Mouse (Mus musculus) macrophage (primary cell): ENCODE measurements at regions not wholly inside any gene's neighbourhood (a gene's known extent, or its start where the extent isn't known, plus 50 kb on each side); places are given as distances from the start of the nearest gene placed in this dataset.

Experiments
- H3K27ac ChIP-seq: fragments of 350-480 bp; formaldehyde crosslinking; 2 replicates; pipeline ENCODE4 v1.9.0; 2021
- H3K36me3 ChIP-seq: fragments of 350-480 bp; formaldehyde crosslinking; 2 replicates; pipeline ENCODE4 v1.9.0; 2021; ENCODE audit errors: inconsistent target
- H3K4me3 ChIP-seq: fragments of 350-480 bp; formaldehyde crosslinking; 2 replicates; pipeline ENCODE4 v1.9.0; 2021; ENCODE audit errors: inconsistent target
- H3K79me2 ChIP-seq: fragments of 350-480 bp; formaldehyde crosslinking; 2 replicates; pipeline ENCODE4 v1.9.0; 2021; ENCODE audit errors: inconsistent target
- WGBS: methylation state at CpG from one replicate; pipeline ENCODE4 v1.1.7; 2026; ENCODE audit warnings: inconsistent platforms; ENCODE audit not compliant: missing documents; 5-methylcytosine and 5-hydroxymethylcytosine counted together

- H3K36me3 ChIP-seq = no peaks in the 10 kb centered on the region
- WGBS = 100% methylated on average over 3 of the region's 3 CpGs
- no peak overlapping the region for H3K27ac ChIP-seq
- no peak overlapping the region for H3K4me3 ChIP-seq
- no peaks in the 10 kb centered on the region for H3K79me2 ChIP-seq
Measured at GRCm38 (mm10) chr16:7792521-7792920, 632.4 kb downstream of the Tmem114 start.

DNA sequence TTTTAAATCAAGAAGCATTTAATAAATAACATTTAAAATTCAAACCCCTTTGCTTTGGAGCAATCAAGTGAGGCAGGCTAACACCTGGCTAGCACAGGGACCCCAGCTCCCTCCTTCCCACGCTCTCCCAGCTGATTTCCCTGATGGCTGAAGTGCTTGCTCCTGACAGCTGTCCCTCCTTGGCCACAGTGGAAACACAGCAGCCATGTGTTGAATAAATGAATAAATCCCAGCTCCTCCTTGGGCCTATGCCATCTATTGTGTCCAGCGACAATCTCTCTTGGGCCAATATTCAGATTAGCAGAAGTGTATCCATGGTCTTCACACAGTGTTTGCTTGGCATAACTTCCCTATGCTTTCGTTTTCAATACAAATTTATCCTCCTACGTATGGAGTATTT is 634.7 kb downstream of the Tmem114 start:
- H3K79me2 ChIP-seq = no peaks in the 10 kb centered on the region
- WGBS = 86% methylated on average over 4 of the region's 4 CpGs
- H3K4me3 ChIP-seq = no peak overlapping the region
- H3K27ac ChIP-seq = no peak overlapping the region
- no peaks in the 10 kb centered on the region for H3K36me3 ChIP-seq

- H3K27ac ChIP-seq = no peak overlapping the region
- WGBS = 76% methylated on average over 2 of the region's 2 CpGs
- no peaks in the 10 kb centered on the region for H3K36me3 ChIP-seq
- H3K79me2 ChIP-seq = no peaks in the 10 kb centered on the region
- H3K4me3 ChIP-seq = no peak overlapping the region
Measured at GRCm38 (mm10) chr16:7788209-7788608, 636.7 kb downstream of the Tmem114 start.

DNA sequence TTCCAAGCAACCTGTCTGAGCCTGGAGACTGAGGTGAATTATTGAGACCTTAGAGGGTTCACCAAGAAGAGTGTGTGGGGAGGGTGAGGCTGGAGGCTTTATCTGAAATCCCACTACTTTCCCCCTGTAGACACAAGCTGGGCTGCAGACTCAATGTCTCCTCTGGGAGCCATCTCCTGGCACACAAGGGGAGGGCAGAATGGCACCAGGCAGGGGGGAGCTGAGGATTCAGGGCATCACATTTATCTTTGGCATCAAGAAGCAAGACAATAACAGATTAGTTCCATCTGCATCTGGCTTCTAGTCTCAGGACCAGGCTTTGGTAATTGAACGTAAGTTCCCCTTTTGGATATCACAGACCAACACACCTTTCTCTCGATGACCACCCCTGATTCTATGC is 643.4 kb downstream of the Tmem114 start:
- 77% methylated on average over 2 of the region's 2 CpGs for WGBS
- H3K79me2 ChIP-seq = no peaks in the 10 kb centered on the region
- no peaks in the 10 kb centered on the region for H3K36me3 ChIP-seq
- no peak overlapping the region for H3K4me3 ChIP-seq
- H3K27ac ChIP-seq = no peak overlapping the region

- H3K27ac ChIP-seq = no peak overlapping the region
- H3K36me3 ChIP-seq = no peaks in the 10 kb centered on the region
- 92% methylated on average over 3 of the region's 3 CpGs for WGBS
Measured at GRCm38 (mm10) chr16:7775635-7776034, 649.3 kb downstream of the Tmem114 start.

GRCm38 (mm10) chr16:7768433-7768832 is 656.5 kb downstream of the Tmem114 start:
- H3K4me3 ChIP-seq = no peak overlapping the region
- 10% methylated on average over 1 of the region's 1 CpGs for WGBS
- H3K79me2 ChIP-seq = no peaks in the 10 kb centered on the region
- no peak overlapping the region for H3K27ac ChIP-seq
- H3K36me3 ChIP-seq = no peaks in the 10 kb centered on the region

More at GRCm38 (mm10) chr16:7775635-7776034, 649.3 kb downstream of the Tmem114 start:
- no peak overlapping the region for H3K4me3 ChIP-seq
- no peaks in the 10 kb centered on the region for H3K79me2 ChIP-seq

GRCm38 (mm10) chr16:7767691-7768090 is 657.2 kb downstream of the Tmem114 start:
- Histone ChIP-seq H3K36me3 (no peaks in the 10 kb centered on the region), H3K27ac (no peak overlapping the region)
- WGBS = 27% methylated on average over 4 of the region's 4 CpGs

GRCm38 (mm10) chr16:7764383-7764782 is 660.6 kb downstream of the Tmem114 start:
- no peaks in the 10 kb centered on the region for H3K36me3 ChIP-seq
- no peak overlapping the region for H3K4me3 ChIP-seq
- H3K27ac ChIP-seq = no peak overlapping the region
- 90% methylated on average over 6 of the region's 6 CpGs for WGBS
- H3K79me2 ChIP-seq = no peaks in the 10 kb centered on the region

More at GRCm38 (mm10) chr16:7767691-7768090, 657.2 kb downstream of the Tmem114 start:
- no peak overlapping the region for H3K4me3 ChIP-seq
- no peaks in the 10 kb centered on the region for H3K79me2 ChIP-seq

DNA sequence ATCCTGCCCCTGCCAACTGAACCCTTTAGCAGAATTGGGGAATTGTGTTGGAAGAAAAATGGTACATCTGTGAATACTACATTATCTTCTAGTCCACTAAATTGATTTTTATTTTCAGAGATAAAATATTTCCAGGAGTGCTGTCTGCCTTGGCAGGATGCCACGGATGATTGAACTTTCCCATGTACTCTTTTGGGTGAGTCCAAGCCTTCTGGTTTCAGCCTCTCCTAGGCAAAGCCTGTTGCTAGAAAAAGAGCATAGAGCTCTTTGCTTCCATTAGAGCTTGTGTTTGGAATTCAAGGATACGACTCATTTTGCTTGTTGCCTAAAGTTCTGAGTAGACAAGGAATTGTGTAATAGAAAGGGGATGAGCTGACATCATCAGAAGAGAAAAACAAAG is 696.8 kb downstream of the Tmem114 start:
- 73% methylated on average over 2 of the region's 2 CpGs for WGBS
- no peaks in the 10 kb centered on the region for H3K79me2 ChIP-seq
- no peaks in the 10 kb centered on the region for H3K36me3 ChIP-seq
- H3K4me3 ChIP-seq = no peak overlapping the region
- no peak overlapping the region for H3K27ac ChIP-seq

GRCm38 (mm10) chr16:7725225-7725624 is 699.7 kb downstream of the Tmem114 start:
- 100% methylated on average over 1 of the region's 1 CpGs for WGBS
- H3K79me2 ChIP-seq = no peaks in the 10 kb centered on the region

GRCm38 (mm10) chr16:7701471-7701870 is 723.5 kb downstream of the Tmem114 start:
- H3K4me3 ChIP-seq = no peak overlapping the region
- H3K79me2 ChIP-seq = no peaks in the 10 kb centered on the region
- H3K27ac ChIP-seq = no peak overlapping the region
- H3K36me3 ChIP-seq = no peaks in the 10 kb centered on the region
- WGBS = 93% methylated on average over 4 of the region's 4 CpGs

More at GRCm38 (mm10) chr16:7725225-7725624, 699.7 kb downstream of the Tmem114 start:
- Histone ChIP-seq H3K36me3 (no peaks in the 10 kb centered on the region), H3K4me3 (no peak overlapping the region), H3K27ac (no peak overlapping the region)

DNA sequence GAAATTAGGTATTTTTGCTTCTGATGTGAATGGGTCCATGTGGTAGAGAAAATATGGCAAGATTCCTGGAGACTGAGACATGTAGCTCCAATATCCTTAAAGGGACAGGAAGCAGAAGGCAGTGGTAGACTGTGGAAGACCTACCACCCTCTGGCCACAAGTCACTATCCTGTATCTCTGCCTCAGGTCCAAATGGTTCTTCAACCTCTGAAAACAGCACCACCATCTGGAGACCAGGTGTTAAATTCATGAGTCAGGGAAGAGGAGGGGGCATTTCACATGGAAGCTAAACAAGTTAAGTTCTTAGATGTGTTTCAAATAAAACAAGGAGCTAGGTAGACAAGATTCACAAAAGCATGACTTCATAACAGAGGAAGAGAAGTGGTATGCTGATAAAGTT is 739.5 kb downstream of the Tmem114 start:
- Histone ChIP-seq H3K27ac (no peak overlapping the region), H3K4me3 (no peak overlapping the region), H3K36me3 (no peaks in the 10 kb centered on the region), H3K79me2 (no peaks in the 10 kb centered on the region)

GRCm38 (mm10) chr16:7666096-7666495 is 758.8 kb downstream of the Tmem114 start:
- WGBS = 64% methylated on average over 2 of the region's 2 CpGs

DNA sequence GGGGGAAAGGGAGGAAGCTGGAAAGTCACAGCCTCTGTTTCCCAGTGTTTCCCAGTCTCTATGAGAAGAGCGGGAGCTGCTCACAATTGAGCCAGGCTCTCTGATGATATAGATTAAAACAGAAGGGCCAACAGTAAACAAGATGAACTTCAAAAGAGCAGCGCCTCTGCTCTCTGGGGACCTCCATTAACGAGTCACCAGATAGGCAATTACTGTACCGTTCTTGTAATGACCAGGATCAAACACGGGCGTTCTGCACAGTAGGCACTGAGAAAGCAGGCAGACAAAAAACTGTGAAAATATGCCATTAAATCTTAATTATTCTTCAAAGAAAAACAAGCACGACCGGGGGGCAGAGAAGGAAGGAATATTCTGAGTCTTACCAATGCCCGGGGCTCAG is 766.8 kb downstream of the Tmem114 start:
- Histone ChIP-seq H3K79me2 (no peaks in the 10 kb centered on the region), H3K36me3 (no peaks in the 10 kb centered on the region), H3K4me3 (no peak overlapping the region), H3K27ac (no peak overlapping the region)
- 66% methylated on average over 9 of the region's 9 CpGs for WGBS

More at GRCm38 (mm10) chr16:7666096-7666495, 758.8 kb downstream of the Tmem114 start:
- Histone ChIP-seq H3K79me2 (no peaks in the 10 kb centered on the region), H3K27ac (no peak overlapping the region), H3K36me3 (no peaks in the 10 kb centered on the region), H3K4me3 (no peak overlapping the region)

GRCm38 (mm10) chr16:7654451-7654850 is 770.5 kb downstream of the Tmem114 start:
- 91% methylated on average over 6 of the region's 6 CpGs for WGBS
- H3K36me3 ChIP-seq = no peaks in the 10 kb centered on the region
- no peaks in the 10 kb centered on the region for H3K79me2 ChIP-seq
- no peak overlapping the region for H3K27ac ChIP-seq
- no peak overlapping the region for H3K4me3 ChIP-seq

DNA sequence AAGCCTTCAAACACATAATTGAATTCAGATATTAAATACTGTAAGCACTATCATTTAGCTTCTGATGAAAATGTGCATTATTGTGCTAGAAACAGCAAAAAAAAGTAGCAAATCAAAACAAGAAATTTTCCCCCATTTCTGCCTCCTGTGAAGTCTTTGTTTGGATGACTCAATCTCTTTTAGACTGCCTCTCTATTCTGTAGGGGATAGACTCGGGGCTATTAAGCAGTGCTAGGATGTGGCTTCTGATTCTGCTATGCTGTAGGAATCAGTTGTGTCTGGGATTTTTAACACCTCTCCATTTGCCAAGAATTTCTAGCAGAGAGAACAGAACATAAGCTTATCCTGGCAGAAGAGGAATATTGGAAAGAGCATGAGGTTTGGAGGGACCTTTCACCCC is 775.2 kb downstream of the Tmem114 start:
- H3K4me3 ChIP-seq = no peak overlapping the region
- no peaks in the 10 kb centered on the region for H3K36me3 ChIP-seq
- no peaks in the 10 kb centered on the region for H3K79me2 ChIP-seq
- 60% methylated on average over 1 of the region's 1 CpGs for WGBS
- H3K27ac ChIP-seq = no peak overlapping the region
